Mouse (Mus musculus): ENCODE data around the gene Mycbpap.

Gene Mycbpap

GRCm38 (mm10) chr11:94521219-94521843 is at the start of gene Mycbpap:
Mycbpap (minus strand) TSS chr11:94521742.
- DNase-seq, result peak; percentile 42

DNA sequence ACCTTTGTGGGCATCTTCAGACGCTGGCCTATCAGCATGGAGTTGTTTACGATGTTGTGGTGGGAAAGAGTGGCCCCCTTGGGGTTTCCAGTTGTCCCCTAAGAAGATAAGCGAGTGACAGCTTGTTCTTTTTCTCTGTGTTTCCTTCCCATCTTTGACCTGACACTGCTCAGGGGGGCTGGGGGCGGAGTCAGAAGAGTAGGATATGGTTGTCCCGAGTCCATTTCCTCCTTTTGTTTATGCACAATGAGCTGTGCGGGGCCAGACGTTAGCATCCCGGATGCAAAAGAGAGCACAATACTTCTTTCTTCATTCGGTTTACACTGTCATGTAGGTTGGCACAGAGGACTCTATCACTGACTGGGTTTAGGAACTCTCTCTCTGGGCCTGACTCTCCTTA is 49.1 kb upstream of the Mycbpap start:
- DNase-seq, result peak; percentile 30

DNA sequence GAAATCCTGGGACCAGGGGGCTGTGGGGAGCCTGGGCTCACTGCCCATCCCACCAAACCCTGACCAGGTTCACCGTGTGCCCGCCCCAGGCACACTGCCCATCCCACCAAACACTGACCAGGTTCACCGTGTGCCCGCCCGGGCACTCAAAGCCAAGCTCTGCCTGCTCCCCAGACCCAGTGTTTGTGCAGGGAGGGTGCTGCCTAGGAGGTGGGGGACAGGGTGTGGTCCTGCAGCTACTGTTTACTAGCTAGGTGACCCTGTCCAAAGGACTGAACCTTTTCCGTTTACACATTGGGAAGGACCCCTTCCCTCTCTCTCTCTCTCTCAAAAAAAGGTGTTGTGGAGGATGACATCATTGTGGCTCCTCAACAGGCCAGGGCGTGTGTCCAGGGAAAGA is 45.8 kb upstream of the Mycbpap start:
- DNase-seq, result no peak

DNA sequence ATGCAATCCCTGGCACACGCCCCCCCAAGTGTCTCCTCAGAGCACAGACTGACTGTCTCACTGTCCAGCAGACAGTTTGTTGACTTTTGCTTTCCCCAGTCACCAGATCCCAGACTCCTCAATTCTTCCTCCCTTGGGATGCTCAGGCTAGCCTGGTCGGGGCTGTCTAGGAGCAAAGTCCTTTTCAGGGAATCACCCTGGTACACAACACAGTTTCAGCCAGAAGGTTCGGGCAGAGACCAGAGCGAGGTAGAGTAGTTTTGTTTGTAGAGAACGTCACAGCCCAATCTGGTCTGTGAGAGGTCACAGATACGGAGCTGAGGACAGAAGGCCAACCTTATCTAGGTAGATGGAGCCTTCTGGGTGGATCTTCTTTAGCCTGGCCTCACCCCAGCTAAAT is 45.0 kb upstream of the Mycbpap start:
- no peak for DNase-seq

DNA sequence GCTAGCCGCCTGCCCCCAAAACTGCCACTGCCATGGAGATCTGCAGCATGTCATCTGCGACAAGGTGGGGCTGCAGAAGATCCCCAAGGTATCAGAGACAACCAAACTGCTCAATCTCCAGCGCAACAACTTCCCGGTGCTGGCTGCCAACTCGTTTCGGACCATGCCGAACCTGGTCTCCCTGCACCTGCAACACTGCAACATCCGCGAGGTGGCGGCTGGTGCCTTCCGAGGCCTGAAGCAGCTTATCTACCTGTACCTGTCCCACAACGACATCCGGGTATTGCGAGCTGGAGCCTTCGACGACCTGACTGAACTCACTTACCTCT is 43.6 kb upstream of the Mycbpap start:
- no peak for DNase-seq

- DNase-seq, result peak; percentile 48
Observed at GRCm38 (mm10) chr11:94564437-94565150, 43.1 kb upstream of the Mycbpap start, which contains the start of gene Chad. Chad (plus strand) TSS chr11:94565047.

DNA sequence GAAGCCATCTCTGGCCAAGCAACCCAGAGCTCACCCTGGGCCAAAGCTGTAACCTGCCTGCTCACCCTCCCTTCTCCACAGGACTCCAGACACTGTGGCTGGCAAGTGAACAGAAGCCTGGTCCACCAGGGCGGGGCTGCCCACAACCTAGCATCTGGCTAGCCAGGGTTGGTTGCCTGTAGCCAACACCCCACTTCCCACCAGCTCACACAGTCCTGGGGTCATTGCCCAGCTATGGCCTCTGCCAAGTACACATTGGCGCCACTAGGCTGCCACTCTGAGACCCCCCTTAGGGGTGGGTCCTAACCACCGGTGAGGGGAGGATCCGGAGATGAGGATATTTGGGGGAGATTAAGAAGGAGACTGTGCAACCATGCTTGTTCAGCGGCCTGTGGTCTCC is 42.3 kb upstream of the Mycbpap start:
- no peak for DNase-seq

DNA sequence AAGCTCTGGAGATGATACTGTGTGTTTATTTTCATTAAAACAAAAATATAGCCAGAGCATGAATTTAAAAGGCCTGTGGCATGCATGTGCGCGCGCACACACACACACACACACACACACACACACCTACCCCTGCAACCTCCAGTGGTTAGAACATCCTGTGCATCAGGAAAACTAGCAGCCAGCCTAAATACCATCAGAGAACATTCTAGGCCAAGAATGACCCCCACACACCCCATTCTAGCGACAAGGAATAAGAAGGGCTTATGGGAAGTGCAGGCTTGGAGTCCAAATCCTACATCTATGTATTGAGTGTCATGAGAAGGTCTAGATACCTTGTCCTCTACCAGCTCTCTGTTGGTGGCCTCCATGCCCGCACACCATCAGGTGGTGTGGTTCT is 41.8 kb upstream of the Mycbpap start:
- DNase-seq, result no peak

- no peak for DNase-seq
Observed at GRCm38 (mm10) chr11:94558226-94558625, 36.7 kb upstream of the Mycbpap start.

DNA sequence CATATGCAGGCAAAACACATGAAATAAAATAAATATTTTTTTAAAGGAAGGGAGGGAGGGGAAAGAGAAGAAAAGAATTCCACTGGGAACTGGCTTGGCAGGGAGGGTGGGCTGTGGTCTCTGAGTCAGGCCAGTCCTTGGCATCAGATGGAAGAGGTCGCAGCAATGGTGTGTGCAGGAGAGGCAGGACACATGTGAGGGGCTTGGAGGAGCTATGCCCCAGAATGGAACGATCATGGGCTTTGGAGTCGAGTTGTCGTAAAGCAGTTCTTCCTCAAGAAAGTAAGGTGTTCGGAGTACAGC is 28.9 kb upstream of the Mycbpap start:
- no peak for DNase-seq

DNA sequence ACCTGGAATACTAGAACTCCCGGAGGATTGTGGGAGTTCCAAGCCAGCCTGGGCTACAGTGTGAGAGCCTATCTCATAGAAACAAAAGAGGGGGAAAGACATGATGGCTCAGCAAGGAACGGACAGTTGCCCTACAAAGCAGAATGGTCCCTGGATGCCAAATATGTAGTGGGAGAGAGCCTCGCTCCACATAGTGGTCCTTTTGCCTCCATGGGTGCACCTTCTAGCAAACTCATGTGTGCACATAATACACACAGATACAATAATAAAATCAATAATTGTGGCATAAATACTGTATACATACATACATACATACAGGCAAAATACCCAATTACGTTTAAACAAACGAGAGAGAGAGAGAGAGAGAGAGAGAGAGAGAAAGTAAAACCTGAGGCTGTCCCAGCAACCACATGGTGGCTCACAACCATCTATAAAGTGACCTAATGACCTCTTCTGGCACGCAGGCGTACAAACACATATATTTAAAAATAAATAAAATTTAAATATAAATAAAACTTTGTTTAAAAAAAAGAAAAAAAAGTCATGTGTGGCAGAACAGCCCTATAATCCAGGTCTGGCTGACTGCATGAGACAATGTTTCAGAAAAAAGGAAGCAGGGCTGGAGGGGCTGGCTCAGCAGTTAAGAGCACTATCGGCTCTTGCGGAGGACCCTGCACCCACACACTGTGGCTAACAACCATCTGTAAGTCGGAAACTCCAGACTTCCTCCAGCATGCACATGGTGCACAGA is 28.3 kb upstream of the Mycbpap start:
- peak; percentile 30 for DNase-seq

DNA sequence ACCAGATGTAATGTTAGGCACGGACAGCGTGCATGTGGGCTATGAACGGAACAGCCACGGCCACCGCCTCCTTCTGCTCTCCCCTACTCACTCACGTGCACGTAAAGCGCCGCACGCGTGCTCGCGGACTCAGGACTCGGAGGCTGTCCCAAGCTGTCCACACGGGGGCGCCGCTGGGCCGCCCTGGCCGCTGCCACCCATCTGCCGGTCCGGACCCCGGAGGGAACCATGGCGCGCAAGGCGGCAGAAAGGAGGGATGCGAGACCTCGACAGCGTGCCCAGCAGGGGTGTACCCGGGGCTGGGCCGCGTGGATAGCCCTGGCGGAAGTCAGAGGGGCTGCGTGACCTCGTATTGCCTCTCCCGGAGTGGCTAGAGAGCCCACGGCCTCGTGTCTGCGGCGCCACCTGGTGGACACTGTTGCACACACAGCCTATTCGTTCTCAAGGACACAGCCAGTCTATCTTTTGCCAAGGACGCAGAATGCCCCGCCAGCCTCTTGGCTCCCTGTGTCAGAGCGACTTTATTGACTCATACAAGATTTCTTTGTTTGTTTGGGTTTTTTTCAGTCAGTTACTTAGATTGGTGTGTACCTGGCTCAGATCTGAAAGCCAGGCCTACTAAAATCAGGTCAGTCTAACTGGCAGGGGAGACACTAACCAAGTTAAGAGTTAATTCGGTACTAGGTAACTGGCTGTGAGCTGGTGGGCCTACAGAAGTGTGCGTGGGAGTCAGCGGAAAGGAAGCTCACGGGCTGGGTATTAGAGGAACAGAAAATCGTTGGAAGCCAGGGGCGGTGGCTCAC is 27.5 kb upstream of the Mycbpap start, which contains the start of gene Rsad1:
Rsad1 (minus strand) TSS at position 368 of the 803 bp plus-strand sequence.
- peak; percentile 91 for DNase-seq

DNA sequence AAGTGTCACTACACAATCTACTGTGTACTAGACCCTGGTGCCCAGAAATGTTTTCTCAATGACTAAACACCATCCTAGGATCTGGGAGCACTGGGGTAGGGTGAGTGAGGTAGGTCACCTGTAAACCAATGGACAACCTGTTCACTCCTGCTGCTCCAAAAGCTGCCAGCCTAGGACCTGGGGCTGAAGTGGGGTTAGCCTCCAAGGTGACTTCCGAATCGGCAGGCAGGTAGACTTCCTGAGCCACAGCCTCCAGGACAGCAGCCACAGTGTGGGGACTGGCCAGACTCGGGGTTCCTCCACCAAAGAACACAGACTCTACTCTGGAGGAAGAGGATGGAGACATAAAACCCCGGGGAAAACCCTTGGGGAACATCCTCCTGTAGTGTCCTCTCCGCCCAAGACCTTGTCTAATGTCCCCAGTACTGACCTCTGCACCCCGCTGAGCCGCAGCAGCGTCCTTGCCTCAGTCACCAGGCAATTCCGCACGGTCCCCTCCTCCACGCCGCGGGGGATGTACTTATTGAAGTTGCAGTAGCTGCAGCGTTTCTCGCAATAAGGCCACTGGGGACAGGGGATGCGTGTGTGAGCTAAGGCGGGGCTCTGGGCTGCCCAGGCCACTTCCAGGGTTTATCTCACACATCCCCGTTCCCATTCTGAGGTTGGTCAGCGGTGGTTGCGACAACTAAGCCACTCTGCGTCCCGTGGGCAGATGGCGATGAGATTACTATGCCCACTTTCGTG is 26.7 kb upstream of the Mycbpap start:
- DNase-seq, result peak; percentile 26

DNA sequence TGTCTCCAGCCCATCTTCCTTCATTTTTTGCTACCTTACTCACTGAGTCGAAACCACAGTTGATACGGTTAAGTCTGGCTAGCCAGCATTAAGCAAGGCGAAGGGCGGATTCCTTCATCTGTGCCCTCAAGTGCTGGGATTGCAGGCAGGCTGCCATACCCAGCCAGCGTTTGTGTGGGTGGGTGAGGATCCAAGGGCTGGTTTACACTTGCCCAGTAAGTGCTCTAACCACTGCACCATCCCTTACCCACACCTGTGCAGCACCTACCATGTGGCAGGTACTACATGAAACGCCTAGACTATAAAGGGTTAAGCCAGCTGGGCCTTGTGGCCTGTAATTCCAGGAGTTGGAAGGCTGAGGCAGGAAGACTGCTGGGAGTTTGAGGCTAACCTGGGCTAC is 25.7 kb upstream of the Mycbpap start:
- no peak for DNase-seq

DNA sequence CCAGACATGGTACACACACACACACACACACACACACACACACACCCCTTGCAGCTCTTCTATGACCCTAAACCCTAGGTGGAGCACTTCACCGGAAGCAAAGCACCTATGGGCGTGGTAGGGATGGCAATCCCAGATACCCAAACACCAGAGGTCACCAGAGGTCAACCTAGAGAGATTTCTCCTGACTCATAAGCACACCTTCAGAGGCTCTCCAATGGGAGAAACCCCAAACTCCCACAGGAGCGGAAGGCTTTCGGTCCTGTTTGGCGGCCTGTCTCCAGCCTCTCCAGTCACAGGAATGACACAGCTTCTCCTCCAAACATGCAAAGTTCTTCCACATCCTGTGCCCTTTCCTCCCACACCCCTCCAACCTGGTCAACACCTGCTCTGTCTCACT is 24.8 kb upstream of the Mycbpap start:
- no peak for DNase-seq

- no peak for DNase-seq
Observed at GRCm38 (mm10) chr11:94544422-94544821, 22.9 kb upstream of the Mycbpap start.

DNA sequence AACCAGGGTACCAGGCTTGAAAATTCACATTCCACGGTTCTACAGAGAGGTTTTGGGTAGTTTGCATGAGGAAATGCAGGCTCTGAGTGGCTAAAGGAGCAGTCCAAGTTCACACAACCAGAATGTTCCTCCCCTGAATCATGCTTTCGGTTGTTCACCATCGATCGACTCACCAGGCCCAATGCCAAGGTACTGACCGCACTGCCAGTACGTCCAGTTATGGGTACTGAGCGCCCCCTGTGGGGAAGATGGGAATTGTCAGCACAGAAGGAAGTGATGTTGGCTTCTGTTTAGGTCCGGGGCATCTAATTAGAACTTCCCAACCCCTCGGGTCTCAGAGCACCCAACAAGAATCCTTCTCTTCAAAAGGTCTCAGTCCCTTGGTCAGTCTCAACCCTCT is 22.4 kb upstream of the Mycbpap start:
- DNase-seq, result peak; percentile 71

GRCm38 (mm10) chr11:94543344-94543743 is 21.8 kb upstream of the Mycbpap start:
- DNase-seq, result no peak

- DNase-seq, result no peak
Observed at GRCm38 (mm10) chr11:94542400-94542799, 20.9 kb upstream of the Mycbpap start.

GRCm38 (mm10) chr11:94539761-94540160 is 18.2 kb upstream of the Mycbpap start:
- no peak for DNase-seq

- DNase-seq, result no peak
Observed at GRCm38 (mm10) chr11:94538733-94539292, 17.3 kb upstream of the Mycbpap start.

DNA sequence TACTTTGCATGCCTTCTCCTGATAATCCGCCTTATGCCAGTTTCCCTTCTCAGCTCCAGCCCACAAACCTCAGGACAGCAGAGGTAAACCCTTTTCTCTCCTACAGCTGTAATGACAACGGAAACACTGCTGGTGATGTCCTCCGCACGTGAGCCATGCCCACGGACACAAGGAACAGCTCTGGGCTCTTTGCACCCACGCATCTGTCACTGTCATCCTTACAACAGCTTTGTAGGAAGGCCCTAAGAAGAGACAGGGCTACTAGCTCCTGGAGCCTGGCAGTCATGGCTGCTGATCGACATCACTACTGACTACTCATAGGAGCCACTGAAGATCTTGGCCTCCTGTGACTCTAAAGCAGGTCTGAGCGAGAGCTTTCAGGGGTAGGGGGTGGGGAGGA is 11.6 kb upstream of the Mycbpap start:
- no peak for DNase-seq
